In the genomic region with DNA sequence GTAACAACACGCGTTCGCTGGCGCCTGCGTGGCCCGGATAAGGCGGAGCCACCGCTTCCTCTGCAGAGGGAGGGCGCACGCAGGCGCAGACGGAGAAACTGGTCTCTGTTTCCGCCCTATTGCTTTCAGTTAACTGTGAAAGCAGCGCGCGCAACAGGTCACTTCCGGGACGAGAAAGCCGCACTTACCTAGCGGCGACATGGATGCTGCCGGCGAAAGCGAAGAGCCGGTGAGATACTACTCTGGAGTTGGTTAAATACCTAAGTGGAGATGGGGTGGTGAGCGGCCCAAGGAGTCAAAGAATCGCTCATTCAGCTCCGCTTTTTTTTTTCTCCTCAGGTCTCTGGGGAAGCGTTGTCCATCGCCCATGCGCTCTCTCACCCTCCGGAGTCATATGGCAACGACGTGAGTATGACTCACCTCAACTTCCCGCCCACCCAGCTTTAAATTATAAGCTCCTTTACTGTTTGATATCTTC, we compare ENCODE assay signal across 8 mouse cellular contexts. TPM values are rescaled to one million over a fixed set of nuclear protein-coding genes. Genes with fewer than 3 reads are reported as not detected.
DNase-seq lines count a peak whose midpoint lies in the region; ATAC-seq and TF ChIP-seq lines count a peak whose summit lies in the region.

A gene (plus strand): TSS at position 142 of the 478 bp plus-strand sequence.

- peak; percentile 93 for DNase-seq in gastrocnemius, adult 2 months
- DNase-seq in hindbrain, postnatal 0 days (ENCODE audit: low spot score), result peak; percentile 96
- DNase-seq in left cerebral cortex, adult 18-20 months (ENCODE audit: low spot score in 2 of 2), result peak; percentile 84 to 96
- DNase-seq in lung, postnatal 4 days, result peak; percentile 91 to 94
- DNase-seq in retina, postnatal 1 day, result peak; percentile 95
- peak; percentile 92 for DNase-seq in thymus, postnatal 4 days

- no peaks in the 10 kb centered on the region for H3K27me3 ChIP-seq in hindbrain, postnatal 0 days (ENCODE audit: insufficient read depth, low read length)

- no peaks in the 10 kb centered on the region for H3K9me3 ChIP-seq in hindbrain, postnatal 0 days (ENCODE audit: low read length)

- H3K36me3 ChIP-seq in hindbrain, postnatal 0 days (ENCODE audit: insufficient read depth, low read length), result no peaks in the 10 kb centered on the region

- no peak for TF ChIP-seq CTCF in gastrocnemius, adult 2 months (IDR thresholded peaks at IDR 0.05)
- TF ChIP-seq CTCF in hindbrain, postnatal 0 days (IDR thresholded peaks at IDR 0.05; ENCODE audit: low read depth), result no peak

- peak within 1 kb of the TSS; percentile 80 for H3K4me3 ChIP-seq in gastrocnemius, adult 2 months
- H3K4me3 ChIP-seq in hindbrain, postnatal 0 days (ENCODE audit: low read length), result peak within 1 kb of the TSS; percentile 47

- peak within 1 kb of the TSS; percentile 47 for H3K9ac ChIP-seq in hindbrain, postnatal 0 days (replicated peaks; ENCODE audit: low read length)

- peak within 1 kb of the TSS; percentile 88 for H3K27ac ChIP-seq in gastrocnemius, adult 2 months
- H3K27ac ChIP-seq in hindbrain, postnatal 0 days, result peak within 1 kb of the TSS; percentile 41; the same call in 1 of the 2 replicates

- peak within 1 kb of the TSS; percentile 75 for H3K4me2 ChIP-seq in hindbrain, postnatal 0 days (ENCODE audit: low read depth, low read length)

- intact Hi-C loops in gastrocnemius, adult 2 months (cut with DNase I), result loop anchor here (1.0 to 10.0 kb wide), 2 partner anchors 9 to 1105 kb away; a partner anchor contains a TSS

- ATAC-seq in activated CD4-positive, CD25-positive, alpha-beta regulatory T cell, adult 4 months, result peak; percentile 93
- peak; percentile 98 for ATAC-seq in common myeloid progenitor, adult 5-6 weeks (replicated peaks; ENCODE audit: low read depth, poor library complexity, severe bottlenecking)
- peak; percentile 99 for ATAC-seq in hindbrain, postnatal 0 days

- 11% methylated on average over 35 of the region's 35 CpGs for WGBS in hindbrain, postnatal 0 days

- H3K4me1 ChIP-seq in hindbrain, postnatal 0 days (ENCODE audit: insufficient read depth, low read length), result no peaks in the 10 kb centered on the region

RNA-seq across cellular contexts. Expression of the gene that starts here (rescaled TPM):
- 10 to 100 TPM; 37.7 to 38.2 TPM for polyA plus RNA-seq in activated CD4-positive, CD25-positive, alpha-beta regulatory T cell, adult 4 months (2017; shearing (Covaris generic))
- total RNA-seq in common myeloid progenitor, adult 5-6 weeks (2017), result 58.5 and 67.1 TPM in 2 replicates
- total RNA-seq in gastrocnemius, adult 2 months (2021), result 1 to 10 TPM; 6.6 to 9.4 TPM
- 12.8 and 21.9 TPM in 2 replicates for total RNA-seq in hindbrain, postnatal 0 days (2014; rRNA removed)
- 31.9 and 35.7 TPM in 2 replicates for polyA plus RNA-seq in hindbrain, postnatal 0 days (2015; fragmentation: Nextera tagmentation; extraction: Ambion mirVana)
- 10 to 100 TPM; 16.2 to 21.3 TPM for total RNA-seq in left cerebral cortex, adult 18-20 months (2021)

Comparison
In these comparisons a context has a peak if more than half of its experiments do, and no peak if none do; other contexts are left out.
1. Peak in every context shown above with its lines: DNase-seq, ATAC-seq, H3K4me3 ChIP-seq and H3K27ac ChIP-seq.